Mouse (Mus musculus): Measurements from ENCODE around the gene Angpt4.

DNA sequence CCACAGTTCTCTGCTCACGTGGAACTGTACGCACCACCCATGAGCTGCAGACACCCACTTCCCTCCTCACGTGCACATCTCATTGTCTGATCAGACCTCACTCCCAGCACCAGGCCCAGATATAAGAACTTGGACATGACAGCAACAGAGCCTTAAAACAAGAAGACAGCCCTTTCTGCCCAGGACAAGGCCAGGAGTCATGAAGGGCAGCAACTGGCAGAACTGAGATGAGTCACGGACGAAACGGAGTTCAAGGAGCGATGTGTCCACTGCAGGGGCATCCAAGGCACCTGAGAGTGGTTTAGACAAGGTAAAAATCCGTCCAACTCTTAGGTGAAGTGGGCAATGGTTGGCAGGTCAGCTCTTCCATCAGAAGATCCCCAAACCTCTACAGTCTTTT lies 42.7 kb downstream of the Angpt4 start:
- no peak for TF ChIP-seq CTCF (IDR thresholded peaks at IDR 0.05; ENCODE audit: extremely low read depth, insufficient read depth, low read length)
- no peak for TF ChIP-seq POLR2A (IDR thresholded peaks at IDR 0.05; ENCODE audit: extremely low read depth, insufficient read depth, low read length)
